Mouse (Mus musculus) granulocyte monocyte progenitor cell, adult 5-6 weeks (primary cell): ENCODE data around the gene Zbtb12. TPM values are rescaled to one million over a fixed set of nuclear protein-coding genes. Genes with fewer than 3 reads are reported as not detected.

Experiments
- ATAC-seq: replicated peaks from 2 replicates; pipeline ENCODE4 v1.8.0; 2016; ENCODE audit warnings: mild to moderate bottlenecking, moderate TSS enrichment, inconsistent platforms; ENCODE audit not compliant: poor library complexity, severe bottlenecking
- total RNA-seq, 2 experiments: library from RNA; stranded (forward) in 1 of 2; stranded (reverse) in 1 of 2; fragments of 200-712, 200-1000 nt in 1 of 2; fragments of >200 nt in 1 of 2; fragmentation: Nextera tagmentation in 1 of 2; gene quantifications; 2 replicates each; pipeline ENCODE4 v1.2.3; 2014 to 2017

The Zbtb12 gene
- total RNA-seq, 2 experiments from 2014 or later, result 13.3 to 14.2 TPM

GRCm38 (mm10) chr17:34937960-34938505 is 58.8 kb downstream of the Zbtb12 start:
- ATAC-seq, result peak; percentile 90

- no peak for ATAC-seq
These were observed 62.2 kb downstream of the Zbtb12 start for GRCm38 (mm10) chr17:34941344-34942041.

- ATAC-seq, result no peak
These were observed 64.0 kb downstream of the Zbtb12 start for GRCm38 (mm10) chr17:34943128-34943815.

GRCm38 (mm10) chr17:34944362-34944761 is 65.1 kb downstream of the Zbtb12 start:
- ATAC-seq, result no peak

Other genes starting within 250 kb of the Zbtb12 start
Only the 30 nearest of the 38 such genes appear.
- not detected in 2 replicates for gene Tnxb, start 208.9 kb upstream of the Zbtb12 start, total RNA-seq (2014; fragmentation: Nextera tagmentation)
- gene Tnxb, start 208.9 kb upstream of the Zbtb12 start, total RNA-seq (2017), result not detected in 2 replicates
- 0.23 TPM in 1 of 2 replicates, not detected in the other for gene C4b, start 135.6 kb upstream of the Zbtb12 start, total RNA-seq (2014; fragmentation: Nextera tagmentation)
- gene C4b, start 135.6 kb upstream of the Zbtb12 start, total RNA-seq (2017), result 0.09 TPM in 1 of 2 replicates, not detected in the other
- not detected in 2 replicates for gene Cyp21a1, start 74.9 kb upstream of the Zbtb12 start, total RNA-seq (2014; fragmentation: Nextera tagmentation)
- gene Cyp21a1, start 74.9 kb upstream of the Zbtb12 start, total RNA-seq (2017), result not detected in 2 replicates
- gene Stk19, start 42.5 kb upstream of the Zbtb12 start, total RNA-seq (2014; fragmentation: Nextera tagmentation), result 24.0 and 47.6 TPM in 2 replicates
- 23.1 and 29.0 TPM in 2 replicates for gene Stk19, start 42.5 kb upstream of the Zbtb12 start, total RNA-seq (2017)
- gene Dxo, start 42.5 kb upstream of the Zbtb12 start, total RNA-seq (2014; fragmentation: Nextera tagmentation), result 28.3 and 50.7 TPM in 2 replicates
- 30.2 and 32.1 TPM in 2 replicates for gene Dxo, start 42.5 kb upstream of the Zbtb12 start, total RNA-seq (2017)
- 31.1 and 48.4 TPM in 2 replicates for gene Skiv2l, start 29.3 kb upstream of the Zbtb12 start, total RNA-seq (2014; fragmentation: Nextera tagmentation)
- 29.3 and 43.9 TPM in 2 replicates for gene Skiv2l, start 29.3 kb upstream of the Zbtb12 start, total RNA-seq (2017)
- 53.3 and 54.5 TPM in 2 replicates for gene Nelfe, start 29.1 kb upstream of the Zbtb12 start, total RNA-seq (2014; fragmentation: Nextera tagmentation)
- 37.1 and 57.3 TPM in 2 replicates for gene Nelfe, start 29.1 kb upstream of the Zbtb12 start, total RNA-seq (2017)
- gene Cfb, start 17.0 kb upstream of the Zbtb12 start, total RNA-seq (2014; fragmentation: Nextera tagmentation), result not detected in 2 replicates
- not detected in 2 replicates for gene Cfb, start 17.0 kb upstream of the Zbtb12 start, total RNA-seq (2017)
- gene Gm20547, start 2.6 kb downstream of the Zbtb12 start, total RNA-seq (2014; fragmentation: Nextera tagmentation), result not detected in 2 replicates
- not detected in 2 replicates for gene Gm20547, start 2.6 kb downstream of the Zbtb12 start, total RNA-seq (2017)
- gene C2, start 18.8 kb downstream of the Zbtb12 start, total RNA-seq (2014; fragmentation: Nextera tagmentation), result 1.5 and 7.7 TPM in 2 replicates
- 0.47 TPM in 1 of 2 replicates, not detected in the other for gene C2, start 18.8 kb downstream of the Zbtb12 start, total RNA-seq (2017)
- 78.2 and 87.0 TPM in 2 replicates for gene Ehmt2, start 19.0 kb downstream of the Zbtb12 start, total RNA-seq (2014; fragmentation: Nextera tagmentation)
- gene Ehmt2, start 19.0 kb downstream of the Zbtb12 start, total RNA-seq (2017), result 90.9 and 120 TPM in 2 replicates
- 0.41 TPM in 1 of 2 replicates, not detected in the other for gene Slc44a4, start 35.0 kb downstream of the Zbtb12 start, total RNA-seq (2014; fragmentation: Nextera tagmentation)
- gene Slc44a4, start 35.0 kb downstream of the Zbtb12 start, total RNA-seq (2017), result 0.78 and 1.8 TPM in 2 replicates
- gene Neu1, start 51.8 kb downstream of the Zbtb12 start, total RNA-seq (2014; fragmentation: Nextera tagmentation), result 30.3 and 35.3 TPM in 2 replicates
- gene Neu1, start 51.8 kb downstream of the Zbtb12 start, total RNA-seq (2017), result 27.0 and 32.4 TPM in 2 replicates
- gene Hspa1b, start 79.8 kb downstream of the Zbtb12 start, total RNA-seq (2014; fragmentation: Nextera tagmentation), result 11.4 and 13.9 TPM in 2 replicates
- gene Hspa1b, start 79.8 kb downstream of the Zbtb12 start, total RNA-seq (2017), result 67.7 and 68.3 TPM in 2 replicates
- not detected in 2 replicates for gene Gm20481, start 90.4 kb downstream of the Zbtb12 start, total RNA-seq (2014; fragmentation: Nextera tagmentation)
- 0.34 and 1.4 TPM in 2 replicates for gene Gm20481, start 90.4 kb downstream of the Zbtb12 start, total RNA-seq (2017)
- gene Hspa1a, start 92.7 kb downstream of the Zbtb12 start, total RNA-seq (2014; fragmentation: Nextera tagmentation), result 5.5 and 6.2 TPM in 2 replicates
- 45.2 and 49.0 TPM in 2 replicates for gene Hspa1a, start 92.7 kb downstream of the Zbtb12 start, total RNA-seq (2017)
- not detected in 2 replicates for gene Hspa1l, start 93.2 kb downstream of the Zbtb12 start, total RNA-seq (2014; fragmentation: Nextera tagmentation)
- gene Hspa1l, start 93.2 kb downstream of the Zbtb12 start, total RNA-seq (2017), result 0.09 TPM in 1 of 2 replicates, not detected in the other
- gene Lsm2, start 102.4 kb downstream of the Zbtb12 start, total RNA-seq (2014; fragmentation: Nextera tagmentation), result 129 and 305 TPM in 2 replicates
- 42.0 and 71.6 TPM in 2 replicates for gene Lsm2, start 102.4 kb downstream of the Zbtb12 start, total RNA-seq (2017)
- gene Vars, start 121.5 kb downstream of the Zbtb12 start, total RNA-seq (2014; fragmentation: Nextera tagmentation), result 75.6 and 150 TPM in 2 replicates
- gene Vars, start 121.5 kb downstream of the Zbtb12 start, total RNA-seq (2017), result 174 and 181 TPM in 2 replicates
- 0.11 and 0.19 TPM in 2 replicates for gene Vwa7, start 137.1 kb downstream of the Zbtb12 start, total RNA-seq (2014; fragmentation: Nextera tagmentation)
- not detected in 2 replicates for gene Vwa7, start 137.1 kb downstream of the Zbtb12 start, total RNA-seq (2017)
- 2.5 TPM in 1 of 2 replicates, not detected in the other for gene Sapcd1, start 148.5 kb downstream of the Zbtb12 start, total RNA-seq (2014; fragmentation: Nextera tagmentation)
- gene Sapcd1, start 148.5 kb downstream of the Zbtb12 start, total RNA-seq (2017), result 0.90 TPM in 1 of 2 replicates, not detected in the other
- 0.19 and 6.8 TPM in 2 replicates for gene Msh5, start 167.3 kb downstream of the Zbtb12 start, total RNA-seq (2014; fragmentation: Nextera tagmentation)
- 0.62 and 3.6 TPM in 2 replicates for gene Msh5, start 167.3 kb downstream of the Zbtb12 start, total RNA-seq (2017)
- gene Clic1, start 170.5 kb downstream of the Zbtb12 start, total RNA-seq (2014; fragmentation: Nextera tagmentation), result 231 and 245 TPM in 2 replicates
- gene Clic1, start 170.5 kb downstream of the Zbtb12 start, total RNA-seq (2017), result 268 and 347 TPM in 2 replicates
- 3.4 TPM in 1 of 2 replicates, not detected in the other for gene Ddah2, start 179.6 kb downstream of the Zbtb12 start, total RNA-seq (2014; fragmentation: Nextera tagmentation)
- 0.57 and 3.7 TPM in 2 replicates for gene Ddah2, start 179.6 kb downstream of the Zbtb12 start, total RNA-seq (2017)
- not detected in 2 replicates for gene Ly6g6c, start 185.9 kb downstream of the Zbtb12 start, total RNA-seq (2014; fragmentation: Nextera tagmentation)
- not detected in 2 replicates for gene Ly6g6c, start 185.9 kb downstream of the Zbtb12 start, total RNA-seq (2017)
- gene Mpig6b, start 186.7 kb downstream of the Zbtb12 start, total RNA-seq (2014; fragmentation: Nextera tagmentation), result not detected in 2 replicates
- gene Mpig6b, start 186.7 kb downstream of the Zbtb12 start, total RNA-seq (2017), result not detected in 2 replicates
- gene Ly6g6e, start 197.4 kb downstream of the Zbtb12 start, total RNA-seq (2014; fragmentation: Nextera tagmentation), result not detected in 2 replicates
- not detected in 2 replicates for gene Ly6g6e, start 197.4 kb downstream of the Zbtb12 start, total RNA-seq (2017)
- not detected in 2 replicates for gene Ly6g6d, start 198.6 kb downstream of the Zbtb12 start, total RNA-seq (2014; fragmentation: Nextera tagmentation)
- not detected in 2 replicates for gene Ly6g6d, start 198.6 kb downstream of the Zbtb12 start, total RNA-seq (2017)
- gene Ly6g6f, start 206.1 kb downstream of the Zbtb12 start, total RNA-seq (2014; fragmentation: Nextera tagmentation), result not detected in 2 replicates
- gene Ly6g6f, start 206.1 kb downstream of the Zbtb12 start, total RNA-seq (2017), result not detected in 2 replicates
- 26.7 and 33.3 TPM in 2 replicates for gene Abhd16a, start 209.8 kb downstream of the Zbtb12 start, total RNA-seq (2014; fragmentation: Nextera tagmentation)
- gene Abhd16a, start 209.8 kb downstream of the Zbtb12 start, total RNA-seq (2017), result 27.7 and 35.0 TPM in 2 replicates